Mouse (Mus musculus): ENCODE data around the gene Mettl21e. TPM values are rescaled to one million over a fixed set of nuclear protein-coding genes. Genes with fewer than 3 reads are reported as not detected.
"Not testable (repeated sequence)": the region's sequence is repeated elsewhere in the genome, so short reads cannot be mapped to it uniquely, and the experiment has no call there.

The Mettl21e gene
- polyA plus RNA-seq (2012; rRNA removed): 0.03 and 0.04 TPM in 2 replicates
- polyA plus RNA-seq (2014; fragmentation: Nextera tagmentation; extraction: Ambion mirVana): 0.08 TPM in 1 of 2 replicates, not detected in the other

- Histone ChIP-seq H3K4me3 (replicated peaks; ENCODE audit: low read length) (no peak within 1 kb of the TSS), H3K4me2 (replicated peaks; ENCODE audit: low read depth, low read length, severe bottlenecking) (no peak within 1 kb of the TSS), H3K36me3 (ENCODE audit: control insufficient read depth, insufficient read depth, low read length) (no peaks in the 10 kb centered on the region), H3K9ac (ENCODE audit: low read depth, low read length, severe bottlenecking) (no peak within 1 kb of the TSS), H3K27ac (replicated peaks; ENCODE audit: low read depth, low read length) (no peak within 1 kb of the TSS), H3K27me3 (ENCODE audit: control insufficient read depth, insufficient read depth, low read length) (no peaks in the 10 kb centered on the region), H3K4me1 (ENCODE audit: control insufficient read depth, insufficient read depth, low read length) (no peaks in the 10 kb centered on the region), H3K9me3 (ENCODE audit: control insufficient read depth, low read length) (no peaks in the 10 kb centered on the region)
- TF ChIP-seq POLR2A (IDR thresholded peaks at IDR 0.05; ENCODE audit: borderline replicate concordance, extremely low read depth, insufficient read depth, insufficient read length): no peak
- ATAC-seq (ENCODE audit: low FRiP score, low read depth) (no peak), DNase-seq (ENCODE audit: low spot score) (no peak)
- 55% methylated on average over 1 of the region's 1 CpGs for WGBS
Measured at GRCm38 (mm10) chr1:44218876-44219275, at the start of gene Mettl21e. TSS of gene Mettl21e (minus strand) at chr1:44218961.

- not testable (repeated sequence) for H3K27me3 ChIP-seq (ENCODE audit: control insufficient read depth, insufficient read depth, low read length); H3K36me3 ChIP-seq (ENCODE audit: control insufficient read depth, insufficient read depth, low read length); H3K27ac ChIP-seq (replicated peaks; ENCODE audit: low read depth, low read length); H3K4me3 ChIP-seq (replicated peaks; ENCODE audit: low read length); H3K4me2 ChIP-seq (replicated peaks; ENCODE audit: low read depth, low read length, severe bottlenecking); H3K4me1 ChIP-seq (ENCODE audit: control insufficient read depth, insufficient read depth, low read length); H3K9me3 ChIP-seq (ENCODE audit: control insufficient read depth, low read length); DNase-seq (ENCODE audit: low spot score); ATAC-seq (ENCODE audit: low FRiP score, low read depth); H3K9ac ChIP-seq (ENCODE audit: low read depth, low read length, severe bottlenecking)
- whole genome bisulfite sequencing: 37% methylated on average over 2 of the region's 2 CpGs
Measured at GRCm38 (mm10) chr1:44240440-44240839, 21.7 kb upstream of the Mettl21e start.

- Histone ChIP-seq H3K9me3 (ENCODE audit: control insufficient read depth, low read length) (no peaks in the 10 kb centered on the region), H3K4me1 (ENCODE audit: control insufficient read depth, insufficient read depth, low read length) (no peaks in the 10 kb centered on the region), H3K27ac (replicated peaks; ENCODE audit: low read depth, low read length) (no peak overlapping the region), H3K4me3 (replicated peaks; ENCODE audit: low read length) (no peak overlapping the region), H3K4me2 (replicated peaks; ENCODE audit: low read depth, low read length, severe bottlenecking) (no peak overlapping the region), H3K36me3 (ENCODE audit: control insufficient read depth, insufficient read depth, low read length) (no peaks in the 10 kb centered on the region), H3K9ac (ENCODE audit: low read depth, low read length, severe bottlenecking) (no peak overlapping the region), H3K27me3 (ENCODE audit: control insufficient read depth, insufficient read depth, low read length) (no peaks in the 10 kb centered on the region)
- TF ChIP-seq POLR2A (IDR thresholded peaks at IDR 0.05; ENCODE audit: borderline replicate concordance, extremely low read depth, insufficient read depth, insufficient read length): no peak
- ATAC-seq (ENCODE audit: low FRiP score, low read depth): no peak
- WGBS: 92% methylated on average over 3 of the region's 3 CpGs
- DNase-seq (ENCODE audit: low spot score): no peak
Measured at GRCm38 (mm10) chr1:44239969-44240368, 21.2 kb upstream of the Mettl21e start.

- ATAC-seq (ENCODE audit: low FRiP score, low read depth) (no peak), DNase-seq (ENCODE audit: low spot score) (no peak)
- Histone ChIP-seq H3K4me2 (replicated peaks; ENCODE audit: low read depth, low read length, severe bottlenecking) (no peak overlapping the region), H3K27ac (replicated peaks; ENCODE audit: low read depth, low read length) (no peak overlapping the region), H3K4me3 (replicated peaks; ENCODE audit: low read length) (no peak overlapping the region), H3K36me3 (ENCODE audit: control insufficient read depth, insufficient read depth, low read length) (no peaks in the 10 kb centered on the region), H3K27me3 (ENCODE audit: control insufficient read depth, insufficient read depth, low read length) (no peaks in the 10 kb centered on the region), H3K9me3 (ENCODE audit: control insufficient read depth, low read length) (no peaks in the 10 kb centered on the region), H3K4me1 (ENCODE audit: control insufficient read depth, insufficient read depth, low read length) (no peaks in the 10 kb centered on the region), H3K9ac (ENCODE audit: low read depth, low read length, severe bottlenecking) (no peak overlapping the region)
- 74% methylated on average over 2 of the region's 2 CpGs for WGBS
- TF ChIP-seq POLR2A (IDR thresholded peaks at IDR 0.05; ENCODE audit: borderline replicate concordance, extremely low read depth, insufficient read depth, insufficient read length): no peak
Measured at GRCm38 (mm10) chr1:44237305-44237704, 18.5 kb upstream of the Mettl21e start.

- Histone ChIP-seq H3K4me2 (replicated peaks; ENCODE audit: low read depth, low read length, severe bottlenecking) (no peak overlapping the region), H3K27ac (replicated peaks; ENCODE audit: low read depth, low read length) (no peak overlapping the region), H3K4me1 (ENCODE audit: control insufficient read depth, insufficient read depth, low read length) (no peaks in the 10 kb centered on the region), H3K4me3 (replicated peaks; ENCODE audit: low read length) (no peak overlapping the region), H3K9me3 (ENCODE audit: control insufficient read depth, low read length) (no peaks in the 10 kb centered on the region), H3K9ac (ENCODE audit: low read depth, low read length, severe bottlenecking) (no peak overlapping the region), H3K27me3 (ENCODE audit: control insufficient read depth, insufficient read depth, low read length) (no peaks in the 10 kb centered on the region), H3K36me3 (ENCODE audit: control insufficient read depth, insufficient read depth, low read length) (no peaks in the 10 kb centered on the region)
- DNase-seq (ENCODE audit: low spot score) (no peak), ATAC-seq (ENCODE audit: low FRiP score, low read depth) (no peak)
- WGBS: 74% methylated on average over 2 of the region's 2 CpGs
- no peak for TF ChIP-seq POLR2A (IDR thresholded peaks at IDR 0.05; ENCODE audit: borderline replicate concordance, extremely low read depth, insufficient read depth, insufficient read length)
Measured at GRCm38 (mm10) chr1:44235311-44235710, 16.6 kb upstream of the Mettl21e start.

- H3K4me2 ChIP-seq (replicated peaks; ENCODE audit: low read depth, low read length, severe bottlenecking); H3K4me3 ChIP-seq (replicated peaks; ENCODE audit: low read length); H3K4me1 ChIP-seq (ENCODE audit: control insufficient read depth, insufficient read depth, low read length); ATAC-seq (ENCODE audit: low FRiP score, low read depth); H3K27me3 ChIP-seq (ENCODE audit: control insufficient read depth, insufficient read depth, low read length); H3K36me3 ChIP-seq (ENCODE audit: control insufficient read depth, insufficient read depth, low read length); H3K9me3 ChIP-seq (ENCODE audit: control insufficient read depth, low read length); DNase-seq (ENCODE audit: low spot score); H3K27ac ChIP-seq (replicated peaks; ENCODE audit: low read depth, low read length); H3K9ac ChIP-seq (ENCODE audit: low read depth, low read length, severe bottlenecking): not testable (repeated sequence)
- WGBS: 86% methylated on average over 2 of the region's 2 CpGs
Measured at GRCm38 (mm10) chr1:44234531-44234930, 15.8 kb upstream of the Mettl21e start.
